Mouse (Mus musculus) heart, postnatal 10 days (tissue): Measurements from ENCODE around the gene Acads. TPM values are rescaled to one million over a fixed set of nuclear protein-coding genes. Genes with fewer than 3 reads are reported as not detected.
"Not testable (repeated sequence)": the region's sequence is repeated elsewhere in the genome, so short reads cannot be mapped to it uniquely, and the experiment has no call there.

Experiments used
- DNase-seq, 2 experiments: peaks; one replicate each; pipeline ENCODE4 v3.0.0; 2021
- intact Hi-C: fragments of 180-260 bp; cut with DNase I; formaldehyde crosslinking; loops from one replicate; pipeline ENCODE4 v1.15.1; 2025
- total RNA-seq, 2 experiments: library from RNA; stranded (reverse); gene quantifications; 2 replicates each; pipeline ENCODE4 v1.2.3; 2021

Gene Acads
- total RNA-seq, 2 experiments from 2014 or later = 198 to 202 TPM

- DNase-seq = no peak
- intact Hi-C loops = no loop called here
Observed at GRCm38 (mm10) chr5:115150991-115151390, 31.8 kb upstream of the Acads start.

GRCm38 (mm10) chr5:115149675-115150459 lies 30.7 kb upstream of the Acads start:
- no peak for DNase-seq
- intact Hi-C loops = no loop called here

GRCm38 (mm10) chr5:115148872-115149271 lies 29.7 kb upstream of the Acads start:
- DNase-seq, intact Hi-C loops: not testable (repeated sequence)

GRCm38 (mm10) chr5:115148378-115148777 lies 29.2 kb upstream of the Acads start:
- intact Hi-C loops = no loop called here
- DNase-seq = no peak

GRCm38 (mm10) chr5:115147388-115147787 lies 28.2 kb upstream of the Acads start:
- DNase-seq = no peak
- intact Hi-C loops = no loop called here

GRCm38 (mm10) chr5:115146747-115147130 lies 27.6 kb upstream of the Acads start:
- intact Hi-C loops = no loop called here
- DNase-seq = no peak

- no peak for DNase-seq
- intact Hi-C loops = no loop called here
Observed at GRCm38 (mm10) chr5:115145976-115146746, 27.0 kb upstream of the Acads start.

- no peak for DNase-seq
- intact Hi-C loops = no loop called here
Observed at GRCm38 (mm10) chr5:115145253-115145968, 26.3 kb upstream of the Acads start.

GRCm38 (mm10) chr5:115144471-115144870 lies 25.3 kb upstream of the Acads start:
- DNase-seq = no peak

GRCm38 (mm10) chr5:115143552-115143951 lies 24.4 kb upstream of the Acads start:
- intact Hi-C loops = no loop called here
- DNase-seq = no peak

More at GRCm38 (mm10) chr5:115144471-115144870, 25.3 kb upstream of the Acads start:
- intact Hi-C loops = no loop called here

- intact Hi-C loops = no loop called here
- DNase-seq = no peak
Observed at GRCm38 (mm10) chr5:115142166-115142697, 23.1 kb upstream of the Acads start.

- intact Hi-C loops = no loop called here
- DNase-seq = no peak
Observed at GRCm38 (mm10) chr5:115140726-115141125, 21.6 kb upstream of the Acads start.

GRCm38 (mm10) chr5:115139124-115139523 lies 20.0 kb upstream of the Acads start:
- intact Hi-C loops = no loop called here
- DNase-seq = no peak

- intact Hi-C loops = no loop called here
- DNase-seq = peak; percentile 90 to 91
Observed at GRCm38 (mm10) chr5:115134234-115135165, 15.4 kb upstream of the Acads start, which contains the start of gene Unc119b. TSS of gene Unc119b (minus strand) at chr5:115134975.

GRCm38 (mm10) chr5:115133358-115134066 lies 14.4 kb upstream of the Acads start:
- intact Hi-C loops = loop anchor here (2.0 kb wide), 1 partner anchor 23 kb away; no protein-coding TSS in a partner anchor
- DNase-seq = no peak

GRCm38 (mm10) chr5:115132465-115132864 lies 13.3 kb upstream of the Acads start:
- intact Hi-C loops = loop anchor here (2.0 kb wide), 1 partner anchor 24 kb away; no protein-coding TSS in a partner anchor
- DNase-seq = no peak

GRCm38 (mm10) chr5:115129328-115129727 lies 10.2 kb upstream of the Acads start:
- intact Hi-C loops = no loop called here
- no peak for DNase-seq

GRCm38 (mm10) chr5:115127421-115128179 lies 8.5 kb upstream of the Acads start:
- intact Hi-C loops = no loop called here

More at GRCm38 (mm10) chr5:115127421-115128179, 8.5 kb upstream of the Acads start:
- no peak for DNase-seq
